Mouse (Mus musculus): ENCODE results near the gene Timmdc1. TPM values are rescaled to one million over a fixed set of nuclear protein-coding genes. Genes with fewer than 3 reads are reported as not detected.

The Timmdc1 gene
- polyA plus RNA-seq, 1 experiment, result 38.6 TPM

GRCm38 (mm10) chr16:38521211-38521987 lies 1.1 kb downstream of the Timmdc1 start:
- TF ChIP-seq GATA1 (IDR thresholded peaks at IDR 0.05; ENCODE audit: low read length), result no peak

- TF ChIP-seq GATA1 (IDR thresholded peaks at IDR 0.05; ENCODE audit: low read length), result no peak
Observed at GRCm38 (mm10) chr16:38519140-38519539, 3.3 kb downstream of the Timmdc1 start.

- no peak for TF ChIP-seq GATA1 (IDR thresholded peaks at IDR 0.05; ENCODE audit: low read length)
Observed at GRCm38 (mm10) chr16:38510846-38511245, 11.6 kb downstream of the Timmdc1 start.

- no peak for TF ChIP-seq GATA1 (IDR thresholded peaks at IDR 0.05; ENCODE audit: low read length)
Observed at GRCm38 (mm10) chr16:38506041-38506634, 16.3 kb downstream of the Timmdc1 start.

- TF ChIP-seq GATA1 (IDR thresholded peaks at IDR 0.05; ENCODE audit: low read length), result no peak
Observed at GRCm38 (mm10) chr16:38503528-38503927, 18.9 kb downstream of the Timmdc1 start.

GRCm38 (mm10) chr16:38502469-38502868 lies 20.0 kb downstream of the Timmdc1 start:
- TF ChIP-seq GATA1 (IDR thresholded peaks at IDR 0.05; ENCODE audit: low read length), result no peak

- TF ChIP-seq GATA1 (IDR thresholded peaks at IDR 0.05; ENCODE audit: low read length), result no peak
Observed at GRCm38 (mm10) chr16:38496604-38497140, 25.8 kb downstream of the Timmdc1 start.

- TF ChIP-seq GATA1 (IDR thresholded peaks at IDR 0.05; ENCODE audit: low read length), result no peak
Observed at GRCm38 (mm10) chr16:38493890-38494289, 28.6 kb downstream of the Timmdc1 start.

GRCm38 (mm10) chr16:38492551-38492950 lies 29.9 kb downstream of the Timmdc1 start:
- TF ChIP-seq GATA1 (IDR thresholded peaks at IDR 0.05; ENCODE audit: low read length), result no peak

GRCm38 (mm10) chr16:38483582-38484309 lies 38.7 kb downstream of the Timmdc1 start:
- no peak for TF ChIP-seq GATA1 (IDR thresholded peaks at IDR 0.05; ENCODE audit: low read length)

GRCm38 (mm10) chr16:38482780-38483562 lies 39.5 kb downstream of the Timmdc1 start:
- TF ChIP-seq GATA1 (IDR thresholded peaks at IDR 0.05; ENCODE audit: low read length), result no peak

GRCm38 (mm10) chr16:38481327-38481726 lies 41.1 kb downstream of the Timmdc1 start:
- peak; percentile 19 for TF ChIP-seq GATA1 (IDR thresholded peaks at IDR 0.05; ENCODE audit: low read length)

GRCm38 (mm10) chr16:38478296-38478695 lies 44.2 kb downstream of the Timmdc1 start:
- no peak for TF ChIP-seq GATA1 (IDR thresholded peaks at IDR 0.05; ENCODE audit: low read length)

GRCm38 (mm10) chr16:38476312-38477240 lies 45.9 kb downstream of the Timmdc1 start:
- TF ChIP-seq GATA1 (IDR thresholded peaks at IDR 0.05; ENCODE audit: low read length), result no peak

Measured in G1E-ER4 (cell line).